Mouse (Mus musculus) liver, embryonic 13.5 days (tissue): ENCODE results near the gene Nf1. TPM values are rescaled to one million over a fixed set of nuclear protein-coding genes. Genes with fewer than 3 reads are reported as not detected.

Source experiments
- ATAC-seq: fragments of 200-750 bp; cut with Nextera tagmentation; 2 replicates; pipeline ENCODE4 v1.8.0; 2017; ENCODE audit warnings: low read depth, mild to moderate bottlenecking, moderate number of reproducible peaks, moderate library complexity
- DNase-seq: peaks from one replicate; pipeline ENCODE4 v3.0.0; 2022
- H3K27ac ChIP-seq: fragments of 300-500 bp; sonication (generic); 2 replicates; pipeline ENCODE4 v1.5.1; 2015; ENCODE audit warnings: moderate library complexity, mild to moderate bottlenecking, inconsistent platforms
- H3K27me3 ChIP-seq: fragments of 300-500 bp; sonication (generic); 2 replicates; pipeline ENCODE4 v1.6.1; 2015; ENCODE audit warnings: mild to moderate bottlenecking, inconsistent platforms
- H3K36me3 ChIP-seq: fragments of 300-500 bp; sonication (generic); 2 replicates; pipeline ENCODE4 v1.6.1; 2015; ENCODE audit warnings: mild to moderate bottlenecking, inconsistent platforms
- H3K4me1 ChIP-seq: fragments of 300-500 bp; sonication (generic); replicated peaks from 2 replicates; pipeline ENCODE4 v1.6.1; 2015; ENCODE audit warnings: inconsistent platforms
- H3K4me2 ChIP-seq: fragments of 300-500 bp; sonication (generic); 2 replicates; pipeline ENCODE4 v1.6.1; 2015; ENCODE audit warnings: inconsistent platforms, mild to moderate bottlenecking, moderate library complexity
- H3K4me3 ChIP-seq: fragments of 300-500 bp; sonication (generic); replicated peaks from 2 replicates; pipeline ENCODE4 v1.5.1; 2015; ENCODE audit warnings: mild to moderate bottlenecking, inconsistent platforms
- H3K9ac ChIP-seq: fragments of 300-500 bp; sonication (generic); 2 replicates; pipeline ENCODE4 v1.6.1; 2015; ENCODE audit warnings: mild to moderate bottlenecking, inconsistent platforms
- H3K9me3 ChIP-seq: fragments of 300-500 bp; sonication (generic); replicated peaks from 2 replicates; pipeline ENCODE4 v1.6.1; 2016; ENCODE audit warnings: inconsistent platforms
- WGBS: fragments of 180-500 bp; shearing (Covaris S2); methylation state at CpG from one replicate; pipeline ENCODE4 v1.1.7; 2015; ENCODE audit not compliant: insufficient replicate concordance; 5-methylcytosine and 5-hydroxymethylcytosine counted together
- polyA plus RNA-seq: library from polyadenylated mRNA; unstranded; fragments of >200 nt; fragmentation: Nextera tagmentation; extraction: Ambion mirVana; gene quantifications from 2 replicates; pipeline ENCODE4 v1.2.1, GENCODE M21; 2015

The Nf1 gene
- polyA plus RNA-seq, 1 experiment from 2014 or later, result 1.6 TPM

DNA sequence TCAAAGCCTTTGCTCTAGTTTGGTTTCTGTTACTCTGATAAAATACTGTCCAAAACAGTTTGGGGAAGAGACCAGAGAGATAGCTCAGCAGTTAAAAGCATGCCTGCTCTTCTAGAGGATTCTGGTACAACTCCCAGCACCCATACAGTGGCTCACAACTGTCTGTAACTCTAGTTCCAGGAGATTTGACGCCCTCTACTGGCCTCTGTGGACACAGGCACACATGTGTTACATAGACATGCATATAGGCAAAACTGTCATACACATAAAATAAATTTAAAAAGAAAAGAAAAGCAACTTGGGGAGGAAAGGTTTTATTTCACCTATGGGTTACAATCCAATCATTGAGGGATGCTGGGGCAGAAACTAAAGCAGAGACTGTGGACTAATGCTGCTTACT is 227.5 kb downstream of the Nf1 start:
- Histone ChIP-seq H3K9ac (no peak overlapping the region), H3K27ac (no peak overlapping the region), H3K4me2 (no peak overlapping the region), H3K4me3 (no peak overlapping the region), H3K9me3 (no peaks in the 10 kb centered on the region), H3K4me1 (no peaks in the 10 kb centered on the region), H3K36me3 (peaks cover 48% of the 10 kb centered on the region), H3K27me3 (no peaks in the 10 kb centered on the region)
- DNase-seq (no peak), ATAC-seq (no peak)
- 43% methylated on average over 1 of the region's 1 CpGs for WGBS

DNA sequence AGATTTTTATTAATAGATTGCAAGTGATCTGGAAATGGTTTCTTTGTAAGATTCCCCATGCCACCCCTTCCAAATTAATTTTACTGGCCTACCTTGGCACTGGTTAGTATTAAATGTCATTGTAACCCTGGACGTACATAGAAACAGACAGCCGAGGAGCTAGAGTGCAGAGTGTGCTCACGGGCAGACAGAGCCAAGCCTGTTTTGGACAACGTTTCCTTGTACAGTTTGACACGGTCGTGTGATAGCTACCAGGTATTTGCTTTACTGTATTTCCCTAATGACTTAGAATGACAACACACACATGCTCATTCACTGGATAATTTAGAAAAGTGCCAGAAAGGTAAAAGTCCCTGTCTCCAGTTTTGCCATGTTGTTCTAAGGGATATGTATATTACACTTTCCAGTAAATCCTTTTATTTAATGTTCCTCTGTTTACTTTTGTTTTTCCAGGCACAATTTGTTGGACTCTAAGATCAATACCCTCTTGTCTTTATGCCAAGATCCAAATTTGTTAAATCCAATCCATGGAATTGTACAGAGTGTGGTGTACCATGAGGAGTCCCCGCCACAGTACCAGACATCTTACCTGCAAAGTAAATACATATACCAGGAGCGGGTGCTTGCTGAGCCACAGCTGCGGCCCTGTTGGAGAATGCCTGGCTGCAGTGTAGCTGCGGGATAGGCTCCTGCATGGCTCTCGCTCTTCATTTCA is 228.9 kb downstream of the Nf1 start:
- DNase-seq, result no peak
- Histone ChIP-seq H3K4me2 (no peak overlapping the region), H3K9me3 (no peaks in the 10 kb centered on the region), H3K9ac (no peak overlapping the region), H3K27ac (no peak overlapping the region), H3K4me1 (no peaks in the 10 kb centered on the region), H3K36me3 (peaks cover 51% of the 10 kb centered on the region), H3K27me3 (no peaks in the 10 kb centered on the region), H3K4me3 (no peak overlapping the region)
- WGBS, result 81% methylated on average over 11 of the region's 11 CpGs
- ATAC-seq, result no peak

DNA sequence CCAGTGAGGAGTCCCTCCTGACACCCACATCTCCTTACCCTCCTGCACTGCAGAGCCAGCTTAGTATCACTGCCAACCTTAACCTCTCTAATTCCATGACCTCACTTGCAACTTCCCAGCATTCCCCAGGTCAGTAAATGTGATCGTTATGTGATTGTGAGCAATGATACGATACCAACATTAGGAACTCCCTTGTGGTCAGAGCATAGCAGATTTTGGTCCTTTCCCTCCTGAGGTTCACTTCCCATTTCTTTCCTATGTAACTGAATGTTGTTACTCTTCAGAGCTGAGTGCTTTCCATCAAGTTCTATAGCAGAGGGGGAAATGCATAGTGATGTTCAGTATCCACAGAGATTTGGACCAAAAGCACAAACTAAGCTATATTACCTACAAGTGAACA is 230.8 kb downstream of the Nf1 start:
- H3K36me3 ChIP-seq, result peaks cover 44% of the 10 kb centered on the region
- WGBS, result 77% methylated on average over 2 of the region's 2 CpGs
- no peaks in the 10 kb centered on the region for H3K9me3 ChIP-seq
- H3K4me2 ChIP-seq, result no peak overlapping the region
- H3K4me3 ChIP-seq, result no peak overlapping the region
- no peaks in the 10 kb centered on the region for H3K4me1 ChIP-seq
- ATAC-seq, result no peak
- no peak for DNase-seq
- no peaks in the 10 kb centered on the region for H3K27me3 ChIP-seq
- no peak overlapping the region for H3K9ac ChIP-seq
- H3K27ac ChIP-seq, result no peak overlapping the region

DNA sequence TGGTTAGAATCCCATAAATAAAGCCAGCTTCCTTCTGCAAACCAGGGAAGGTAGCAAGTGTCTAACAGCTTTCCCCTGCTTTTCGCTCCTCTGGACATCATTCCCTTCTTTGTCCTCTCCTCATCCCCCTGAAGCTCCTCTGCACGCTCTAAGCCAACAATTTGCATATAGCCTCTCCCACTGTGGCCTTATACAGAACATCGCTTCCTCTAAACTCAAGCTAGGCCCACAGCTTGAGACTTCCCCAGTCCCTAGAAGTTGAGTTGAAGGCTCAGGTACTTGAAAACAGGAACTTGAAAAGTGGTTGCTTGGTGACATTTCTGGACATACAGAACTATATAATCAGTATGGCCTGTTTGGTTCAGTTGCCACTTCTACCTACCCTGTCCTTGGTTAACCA is 234.3 kb downstream of the Nf1 start:
- Histone ChIP-seq H3K27me3 (no peaks in the 10 kb centered on the region), H3K36me3 (peaks cover 29% of the 10 kb centered on the region), H3K27ac (no peak overlapping the region), H3K4me1 (no peaks in the 10 kb centered on the region), H3K9ac (no peak overlapping the region), H3K9me3 (no peaks in the 10 kb centered on the region), H3K4me3 (no peak overlapping the region), H3K4me2 (no peak overlapping the region)
- ATAC-seq, result no peak
- DNase-seq, result no peak
- WGBS, result 73% methylated on average over 3 of the region's 3 CpGs

DNA sequence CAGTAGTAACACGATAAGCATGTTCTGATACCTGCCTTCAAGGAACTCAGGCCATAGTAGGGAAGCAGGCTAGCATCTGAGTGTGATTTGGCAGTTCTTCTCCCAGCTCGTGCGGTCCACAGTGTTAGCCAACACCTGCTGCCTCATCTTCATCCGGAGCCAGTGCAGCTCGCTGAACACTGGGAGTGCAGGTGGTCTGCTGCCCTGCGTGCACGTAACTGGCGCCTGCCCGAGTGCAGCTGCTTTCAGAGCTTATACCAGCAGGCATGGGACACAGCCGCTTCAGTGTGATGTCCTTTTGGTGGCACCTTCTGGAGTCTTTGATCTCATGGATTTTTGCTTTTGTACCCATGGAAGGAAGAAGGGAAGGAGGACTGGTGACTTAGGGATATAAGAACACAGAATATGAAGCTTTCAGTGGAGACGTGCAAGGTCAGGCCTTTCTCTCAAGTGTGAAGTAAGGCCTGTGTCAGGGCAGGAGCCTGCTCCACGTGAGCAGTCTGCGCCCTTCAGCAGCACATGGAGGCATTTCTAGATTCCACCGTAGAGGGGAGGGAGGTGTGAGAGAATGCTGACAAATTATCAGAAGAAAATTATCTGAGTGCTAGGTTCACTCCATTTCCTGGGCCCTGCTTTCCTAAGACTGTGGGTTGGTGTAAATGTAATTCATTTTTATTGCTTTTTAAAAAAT is 236.0 kb downstream of the Nf1 start:
- no peak for ATAC-seq
- 83% methylated on average over 14 of the region's 14 CpGs for WGBS
- no peaks in the 10 kb centered on the region for H3K4me1 ChIP-seq
- no peak overlapping the region for H3K9ac ChIP-seq
- H3K4me3 ChIP-seq, result no peak overlapping the region
- no peaks in the 10 kb centered on the region for H3K27me3 ChIP-seq
- peaks cover 17% of the 10 kb centered on the region for H3K36me3 ChIP-seq
- no peak overlapping the region for H3K27ac ChIP-seq
- no peak overlapping the region for H3K4me2 ChIP-seq
- no peak for DNase-seq
- no peaks in the 10 kb centered on the region for H3K9me3 ChIP-seq

DNA sequence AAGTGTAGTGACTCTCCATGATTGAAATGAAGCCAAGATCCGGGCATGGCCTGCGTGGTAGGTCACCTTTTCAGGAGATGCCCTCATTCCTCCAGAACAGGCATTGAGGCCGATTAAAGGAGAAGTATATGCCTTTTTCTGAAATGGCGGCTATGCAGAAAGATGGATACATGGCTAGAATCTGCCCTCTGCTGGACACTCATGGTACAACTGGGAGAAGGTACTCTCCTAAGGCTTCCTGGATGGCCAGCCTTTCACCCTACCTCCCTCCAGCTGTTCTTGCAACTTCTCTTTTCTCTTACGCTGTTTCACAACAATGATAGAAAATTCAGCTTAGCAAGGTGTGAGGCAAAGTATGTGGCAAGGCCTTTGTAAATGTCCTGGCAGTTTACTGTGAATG is 238.2 kb downstream of the Nf1 start:
- Histone ChIP-seq H3K27ac (no peak overlapping the region), H3K9me3 (no peaks in the 10 kb centered on the region), H3K4me2 (no peak overlapping the region), H3K36me3 (0 out of 2 replicates have a peak, but pooled peaks cover 5% of the 10 kb centered on the region), H3K27me3 (no peaks in the 10 kb centered on the region), H3K4me1 (no peaks in the 10 kb centered on the region), H3K9ac (no peak overlapping the region), H3K4me3 (no peak overlapping the region)
- peak; percentile 45 for DNase-seq
- 27% methylated on average over 5 of the region's 5 CpGs for WGBS
- no peak for ATAC-seq

DNA sequence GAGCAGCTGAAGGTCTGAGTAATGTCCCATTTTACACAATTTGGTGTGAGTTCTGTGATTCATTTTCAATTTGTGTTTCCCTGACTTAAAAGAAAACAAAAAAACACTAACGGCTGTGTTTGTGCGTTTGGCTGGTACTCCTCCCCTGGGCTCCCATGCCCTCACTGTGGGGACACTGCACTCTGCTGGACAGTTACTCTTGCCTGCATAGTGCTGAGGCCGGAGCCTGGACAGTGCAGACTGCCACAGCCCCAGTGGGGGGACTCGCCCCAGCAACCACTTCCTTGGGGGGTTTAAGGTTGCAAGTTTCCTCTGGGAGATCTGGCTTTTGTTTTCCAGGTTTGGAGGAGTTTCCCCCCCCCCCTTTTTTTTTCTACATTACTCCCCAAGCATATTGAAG is 241.2 kb downstream of the Nf1 start:
- no peak overlapping the region for H3K27ac ChIP-seq
- DNase-seq, result no peak
- H3K4me3 ChIP-seq, result no peak overlapping the region
- 57% methylated on average over 4 of the region's 4 CpGs for WGBS
- H3K4me2 ChIP-seq, result no peak overlapping the region
- 0 out of 2 replicates have a peak, but pooled peaks cover 5% of the 10 kb centered on the region for H3K36me3 ChIP-seq
- no peaks in the 10 kb centered on the region for H3K4me1 ChIP-seq
- no peak for ATAC-seq
- no peak overlapping the region for H3K9ac ChIP-seq
- no peaks in the 10 kb centered on the region for H3K9me3 ChIP-seq
- no peaks in the 10 kb centered on the region for H3K27me3 ChIP-seq

DNA sequence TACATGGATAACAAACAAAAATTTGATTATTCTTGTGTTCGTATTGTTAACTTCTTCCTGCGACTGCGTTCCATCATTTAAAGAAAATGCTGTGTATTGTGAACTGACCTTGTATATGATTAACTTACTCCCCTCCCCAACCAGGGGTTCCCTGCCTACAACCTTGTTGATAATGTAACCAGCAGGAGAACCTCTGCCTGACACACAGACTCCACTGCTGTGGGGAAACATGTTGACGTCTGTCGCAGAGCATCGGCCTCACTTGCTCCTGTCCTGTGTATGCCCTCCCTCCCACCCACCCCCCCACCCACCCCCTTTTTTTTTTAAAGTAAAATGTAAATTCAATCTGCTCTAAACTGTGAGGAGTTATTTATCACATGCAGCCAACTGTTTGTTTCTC is 241.8 kb downstream of the Nf1 start:
- Histone ChIP-seq H3K4me3 (no peak overlapping the region), H3K27me3 (no peaks in the 10 kb centered on the region), H3K27ac (no peak overlapping the region), H3K36me3 (0 out of 2 replicates have a peak, but pooled peaks cover 5% of the 10 kb centered on the region), H3K9me3 (no peaks in the 10 kb centered on the region), H3K4me2 (no peak overlapping the region), H3K9ac (no peak overlapping the region), H3K4me1 (no peaks in the 10 kb centered on the region)
- no peak for ATAC-seq
- DNase-seq, result no peak
- WGBS, result 81% methylated on average over 6 of the region's 6 CpGs

DNA sequence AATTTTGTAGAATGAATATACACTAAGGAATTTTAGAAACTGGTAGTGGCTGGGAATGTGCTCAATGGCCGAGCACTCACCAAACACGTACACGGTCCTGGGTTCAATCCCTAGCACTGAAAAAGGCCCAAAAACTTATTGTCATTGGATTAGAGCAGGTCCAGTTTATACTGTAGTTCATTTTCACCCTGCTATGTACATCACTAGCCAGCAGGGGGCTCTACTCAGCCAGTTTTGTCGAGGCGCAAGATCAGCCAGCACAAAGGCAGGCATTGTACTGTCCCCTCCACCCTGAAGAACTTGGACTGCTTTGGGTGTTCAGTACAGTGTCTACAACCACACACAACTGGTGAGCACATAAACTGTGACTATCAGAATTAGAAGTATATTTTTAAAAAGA is 244.7 kb downstream of the Nf1 start:
- ATAC-seq, result no peak
- peak; percentile 33 for DNase-seq
- H3K4me2 ChIP-seq, result no peak overlapping the region
- H3K4me3 ChIP-seq, result no peak overlapping the region
- H3K27me3 ChIP-seq, result peaks cover 13% of the 10 kb centered on the region
- H3K9me3 ChIP-seq, result no peaks in the 10 kb centered on the region
- no peaks in the 10 kb centered on the region for H3K36me3 ChIP-seq
- H3K27ac ChIP-seq, result no peak overlapping the region
- H3K4me1 ChIP-seq, result no peaks in the 10 kb centered on the region
- 7% methylated on average over 5 of the region's 5 CpGs for WGBS
- H3K9ac ChIP-seq, result no peak overlapping the region

DNA sequence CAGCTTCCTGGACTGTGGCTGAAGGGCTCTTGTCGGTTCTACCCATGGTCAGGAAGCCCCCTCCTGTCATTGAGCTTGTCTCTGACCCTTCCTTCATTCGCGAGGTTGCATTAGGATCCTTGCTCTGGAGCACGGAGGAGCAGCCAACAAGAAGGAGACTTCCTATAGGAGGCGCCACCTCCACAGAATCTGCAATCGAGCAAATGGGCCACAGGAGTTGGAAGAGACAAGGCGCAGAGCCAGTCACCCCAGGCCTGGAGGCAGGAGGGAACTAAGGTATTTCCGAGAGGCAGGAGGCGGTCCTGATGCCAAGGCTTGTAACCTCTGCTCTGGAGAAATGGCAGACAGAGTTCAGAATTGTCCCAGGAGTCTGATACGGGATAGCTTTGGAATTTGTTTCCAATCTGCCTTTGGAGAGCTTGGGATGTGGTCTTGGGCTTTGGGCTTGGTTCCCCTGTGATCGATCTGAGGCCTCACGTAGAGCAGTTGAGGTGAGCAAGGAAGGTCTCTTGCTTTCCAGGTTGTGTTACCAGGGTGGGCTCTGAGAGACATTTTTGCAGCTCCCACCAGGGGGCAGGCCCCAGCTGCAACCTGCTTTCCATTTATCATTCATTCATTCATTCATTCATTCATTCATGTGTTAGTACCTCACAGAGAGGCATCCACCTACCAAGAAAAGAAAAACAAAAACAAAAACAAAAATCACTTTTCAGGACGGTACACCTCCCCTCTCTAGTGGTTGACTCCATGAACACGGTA is 250.0 kb downstream of the Nf1 start:
- ATAC-seq (no peak), DNase-seq (no peak)
- Histone ChIP-seq H3K4me1 (peaks cover 6% of the 10 kb centered on the region; the same call in 1 of the 2 replicates), H3K27me3 (peaks cover 65% of the 10 kb centered on the region), H3K4me2 (no peak overlapping the region), H3K36me3 (no peaks in the 10 kb centered on the region), H3K4me3 (no peak overlapping the region), H3K9me3 (no peaks in the 10 kb centered on the region), H3K9ac (no peak overlapping the region), H3K27ac (no peak overlapping the region)
- WGBS, result 37% methylated on average over 14 of the region's 14 CpGs

DNA sequence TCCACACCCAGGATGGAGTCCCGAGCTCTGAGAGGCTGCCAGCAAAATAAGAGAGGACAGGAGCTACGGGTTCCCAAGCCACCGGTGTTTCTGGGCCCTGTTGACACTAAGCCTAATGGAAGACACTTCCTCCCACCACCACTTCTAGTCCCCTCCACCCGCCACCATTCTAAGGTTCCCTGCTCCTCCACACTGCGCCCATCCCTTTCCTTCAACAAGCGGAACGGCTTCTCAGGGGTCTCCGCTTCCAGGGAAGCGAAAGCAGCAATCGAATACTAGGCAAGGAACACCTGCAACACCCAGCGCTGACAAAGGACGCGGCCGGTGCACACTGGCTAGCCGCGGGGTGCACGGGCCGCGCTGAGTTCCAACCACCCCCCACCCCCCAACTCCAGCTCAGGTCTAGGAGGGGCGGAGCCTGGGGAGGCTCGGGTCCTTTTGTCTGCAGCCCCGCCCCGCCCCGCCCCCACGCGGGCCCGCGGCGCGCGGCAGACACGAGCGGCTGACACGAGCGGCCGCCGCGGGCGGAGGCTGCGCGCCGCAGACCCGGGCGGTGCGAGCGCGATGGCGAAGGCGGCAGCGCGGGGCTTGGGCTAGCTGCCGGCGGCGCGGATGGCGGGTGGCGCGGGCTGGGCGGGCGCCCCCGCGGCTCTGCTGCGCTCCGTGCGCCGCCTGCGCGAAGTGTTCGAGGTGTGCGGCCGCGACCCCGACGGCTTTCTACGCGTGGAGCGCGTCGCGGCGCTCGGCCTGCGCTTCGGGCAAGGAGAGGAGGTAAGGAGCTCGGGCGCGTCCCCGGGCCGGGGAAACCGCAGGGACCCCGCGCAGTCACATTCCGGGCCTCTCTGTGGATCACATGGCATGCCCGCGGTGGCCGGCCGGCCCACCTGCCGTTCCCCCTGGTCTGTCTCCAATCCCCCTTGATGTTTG is 251.4 kb downstream of the Nf1 start, which contains the start of gene Rab11fip4:
Gene Rab11fip4, plus strand, starts transcription at position 549 of the 927 bp plus-strand sequence.
- DNase-seq, result no peak
- WGBS, result 2% methylated on average over 74 of the region's 98 CpGs
- H3K4me3 ChIP-seq, result peak within 1 kb of the TSS; percentile 52
- H3K36me3 ChIP-seq, result no peaks in the 10 kb centered on the region
- no peak for ATAC-seq
- peaks cover 6% of the 10 kb centered on the region; the same call in 1 of the 2 replicates for H3K4me1 ChIP-seq
- H3K9ac ChIP-seq, result no peak within 1 kb of the TSS
- peaks cover 78% of the 10 kb centered on the region for H3K27me3 ChIP-seq
- H3K27ac ChIP-seq, result no peak within 1 kb of the TSS
- peak within 1 kb of the TSS; percentile 69 for H3K4me2 ChIP-seq
- H3K9me3 ChIP-seq, result no peaks in the 10 kb centered on the region
